Mouse (Mus musculus) ES-E14 (cell line): Measurements from ENCODE around the gene Iqschfp.

Source experiments
- MAFK ChIP-seq: IDR thresholded peaks from 2 replicates; pipeline ENCODE4 v1.6.1; 2014; ENCODE audit warnings: mild to moderate bottlenecking, low read depth, low read length, inconsistent platforms; ENCODE audit not compliant: insufficient read depth
- ZC3H11A ChIP-seq: IDR thresholded peaks from 2 replicates; pipeline ENCODE4 v1.6.1; 2012; ENCODE audit warnings: low read depth, mild to moderate bottlenecking, inconsistent platforms, low read length, borderline replicate concordance

GRCm38 (mm10) chr3:68633577-68633976, 741.5 kb downstream of the Iqschfp start:
- no peak for TF ChIP-seq ZC3H11A
- no peak for TF ChIP-seq MAFK
